Mouse (Mus musculus) CD4-positive, CD25-positive, alpha-beta regulatory T cell, adult 2 months (primary cell): Measurements from ENCODE around the gene Zscan12.

Source experiments
- DNase-seq: peaks from one replicate; pipeline ENCODE4 v3.0.0-alpha.2; 2012; ENCODE audit warnings: low read depth, low spot score

The Zscan12 gene

DNA sequence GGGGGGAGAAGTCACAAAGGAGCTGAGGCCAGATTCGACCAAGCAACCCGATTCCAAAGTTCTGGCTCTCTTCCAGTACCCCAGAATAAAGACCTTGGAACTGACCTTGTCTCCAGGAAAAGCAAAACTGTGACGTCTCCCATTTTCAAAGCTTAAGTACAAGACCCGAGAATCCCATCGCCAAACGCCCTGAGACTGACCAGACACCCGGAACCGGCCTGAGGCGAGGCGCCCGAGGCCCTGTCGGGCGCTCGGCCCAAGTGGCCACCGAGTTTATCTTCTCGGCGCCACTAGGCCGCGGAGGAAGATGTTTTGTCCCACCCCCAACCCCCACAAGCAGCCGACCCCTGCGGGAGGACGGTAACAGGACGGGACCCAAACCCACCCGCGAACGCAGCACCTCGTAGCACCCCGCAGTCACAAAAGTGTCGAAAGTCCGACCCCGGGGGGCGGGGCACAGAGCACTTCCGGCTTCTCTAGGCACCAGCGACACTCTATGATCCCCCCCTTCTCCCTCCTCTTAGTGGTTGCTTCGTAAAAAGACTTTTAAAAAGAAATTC, 39.7 kb downstream of the Zscan12 start, which contains the start of gene Zkscan3:
TSS of gene Zkscan3 (minus strand) at position 469 of the 560 bp plus-strand sequence.
- peak; percentile 91 for DNase-seq

- DNase-seq = no peak
These were observed 40.2 kb downstream of the Zscan12 start for GRCm38 (mm10) chr13:21402848-21403247.

- no peak for DNase-seq
These were observed 44.7 kb downstream of the Zscan12 start for GRCm38 (mm10) chr13:21407341-21407740.

DNA sequence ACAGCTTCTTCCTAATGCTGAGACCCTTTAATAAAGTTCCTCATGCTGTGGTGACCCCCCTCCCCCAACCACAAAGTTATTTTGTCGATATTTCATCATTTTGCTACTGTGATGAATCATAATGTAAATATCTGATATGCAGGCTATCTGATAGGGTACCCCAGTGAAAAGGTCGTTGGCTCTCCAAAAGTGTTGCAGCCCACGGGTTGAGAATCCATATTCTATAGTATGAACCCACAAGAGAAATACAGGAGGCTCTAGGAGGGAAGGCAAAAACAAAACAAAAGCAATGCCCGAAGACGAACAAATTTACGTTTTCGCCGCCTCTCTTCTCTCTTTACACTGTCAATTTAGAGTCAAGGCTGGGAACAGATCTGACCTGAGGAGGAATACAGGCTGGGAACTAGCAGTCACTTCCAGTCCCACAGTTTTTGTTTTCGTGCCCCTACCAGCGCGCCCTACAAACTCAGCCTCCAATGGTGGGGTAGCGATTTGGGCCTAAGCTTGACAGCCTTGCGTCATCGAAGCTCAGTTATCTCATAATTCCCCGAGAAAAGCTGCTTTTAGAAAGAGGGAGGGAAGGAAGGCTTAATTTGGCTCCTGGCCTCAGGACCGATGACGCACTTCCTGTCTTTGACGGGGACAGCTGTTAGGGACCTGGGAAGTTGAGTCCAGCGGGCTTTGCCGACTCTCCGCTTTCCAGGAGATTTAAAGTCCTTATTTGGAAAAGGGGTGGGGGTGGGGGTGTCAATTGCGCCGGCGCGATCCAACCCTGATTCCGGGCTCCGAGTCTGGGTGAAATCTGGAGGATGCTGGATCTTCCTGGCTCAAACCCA, 45.6 kb downstream of the Zscan12 start:
- peak; percentile 67 for DNase-seq

- DNase-seq = no peak
These were observed 46.3 kb downstream of the Zscan12 start for GRCm38 (mm10) chr13:21408805-21409459.

GRCm38 (mm10) chr13:21414231-21415212, 51.9 kb downstream of the Zscan12 start:
- peak; percentile 30 for DNase-seq

DNA sequence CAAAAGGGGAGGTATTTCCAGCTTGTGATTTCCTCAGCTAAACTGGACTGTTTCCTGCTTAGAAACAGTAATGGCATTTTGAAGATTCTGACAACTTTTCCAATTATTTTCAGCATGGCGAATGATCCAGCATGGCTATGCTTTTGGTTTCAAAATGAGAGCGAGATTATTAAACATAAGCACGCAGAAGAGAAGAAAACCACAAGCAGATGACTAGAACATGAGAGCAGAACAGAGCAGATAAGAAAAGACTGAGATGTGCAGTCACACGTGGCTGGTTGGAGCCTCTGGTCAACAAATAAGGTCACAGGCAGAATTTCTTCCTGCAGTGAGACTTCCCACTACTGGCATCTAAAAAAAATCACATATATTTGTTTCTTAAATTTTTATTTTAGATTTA, 52.6 kb downstream of the Zscan12 start:
- DNase-seq = no peak

- no peak for DNase-seq
These were observed 53.1 kb downstream of the Zscan12 start for GRCm38 (mm10) chr13:21415750-21416149.

DNA sequence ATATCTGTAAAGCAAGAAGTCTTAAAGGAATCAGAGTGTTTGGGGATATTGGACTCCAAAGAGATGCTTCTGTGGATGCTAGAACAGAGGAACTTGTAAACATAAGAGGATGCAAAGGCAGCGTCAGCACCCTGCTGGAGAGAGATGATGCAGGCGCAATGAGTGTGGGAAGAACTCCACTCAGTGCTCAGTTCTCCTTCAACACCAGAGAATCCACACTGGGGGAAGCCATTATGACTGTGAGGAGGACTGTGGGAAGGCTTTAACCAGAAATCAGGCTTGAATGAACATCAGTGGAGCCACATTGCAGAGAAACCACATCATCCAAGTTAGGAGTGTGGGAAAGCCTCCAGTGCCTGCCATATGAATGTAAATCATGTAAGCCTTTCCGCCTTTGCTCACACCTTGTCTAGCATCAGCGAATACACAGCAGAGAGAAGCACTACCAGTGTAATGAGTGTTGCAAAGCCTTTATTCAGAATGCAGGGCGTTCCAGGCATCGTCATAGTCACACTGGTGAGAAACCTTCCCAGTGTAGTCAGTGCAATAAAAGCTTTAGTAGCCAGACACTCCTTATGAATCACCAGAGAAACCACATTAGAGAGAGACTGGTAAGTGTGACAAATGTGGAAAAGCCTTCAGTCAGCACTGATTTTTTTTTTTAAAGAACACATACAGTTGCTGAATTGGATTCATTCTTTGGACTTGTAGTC, 54.8 kb downstream of the Zscan12 start:
- DNase-seq = no peak

- DNase-seq = no peak
These were observed 56.2 kb downstream of the Zscan12 start for GRCm38 (mm10) chr13:21418865-21419264.
